Mouse (Mus musculus): ENCODE measurements around the gene Adamtsl5. TPM values are rescaled to one million over a fixed set of nuclear protein-coding genes. Genes with fewer than 3 reads are reported as not detected.

Adamtsl5 gene
- total RNA-seq, 2 experiments from 2014 or later, result 2.0 to 4.2 TPM

DNA sequence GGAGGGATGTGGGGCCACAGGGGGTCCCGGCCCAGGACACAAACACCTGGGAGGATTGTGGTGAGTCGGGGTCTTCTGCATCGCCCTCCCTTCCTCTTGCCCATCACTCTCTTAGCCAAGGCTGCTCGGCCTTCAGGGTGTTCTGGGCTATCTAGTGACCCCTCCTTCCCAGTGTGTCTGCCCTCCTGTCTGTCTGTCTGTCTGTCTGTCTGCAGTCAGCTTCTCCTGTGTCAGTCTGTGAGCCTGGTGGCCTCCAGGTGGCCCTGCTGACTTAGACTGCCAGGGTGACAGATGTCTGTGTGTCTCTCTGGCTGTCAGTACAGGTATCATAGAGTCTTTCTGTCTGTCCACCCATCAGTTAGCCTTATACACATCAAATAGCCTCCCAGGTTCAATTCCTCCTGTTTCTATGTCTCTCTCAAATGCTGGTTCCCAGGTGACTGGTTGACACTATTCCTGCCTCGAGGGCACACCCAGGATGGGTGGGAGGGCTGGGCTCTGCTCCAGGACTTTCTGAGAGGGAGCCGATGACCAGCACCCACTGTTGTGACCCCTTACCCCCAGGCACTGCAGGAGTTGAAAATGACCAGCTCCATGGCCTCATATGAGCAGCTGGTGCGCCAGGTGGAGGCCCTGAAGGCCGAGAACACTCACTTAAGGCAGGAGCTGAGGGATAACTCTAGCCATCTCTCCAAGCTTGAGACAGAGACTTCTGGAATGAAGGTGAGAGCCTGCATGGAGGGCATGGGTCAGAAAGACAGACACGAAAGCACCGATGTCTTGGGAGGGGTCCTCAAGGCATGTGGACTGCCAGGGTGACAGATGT lies 46.7 kb downstream of the Adamtsl5 start:
- intact Hi-C loops (cut with DNase I), result no loop called here

DNA sequence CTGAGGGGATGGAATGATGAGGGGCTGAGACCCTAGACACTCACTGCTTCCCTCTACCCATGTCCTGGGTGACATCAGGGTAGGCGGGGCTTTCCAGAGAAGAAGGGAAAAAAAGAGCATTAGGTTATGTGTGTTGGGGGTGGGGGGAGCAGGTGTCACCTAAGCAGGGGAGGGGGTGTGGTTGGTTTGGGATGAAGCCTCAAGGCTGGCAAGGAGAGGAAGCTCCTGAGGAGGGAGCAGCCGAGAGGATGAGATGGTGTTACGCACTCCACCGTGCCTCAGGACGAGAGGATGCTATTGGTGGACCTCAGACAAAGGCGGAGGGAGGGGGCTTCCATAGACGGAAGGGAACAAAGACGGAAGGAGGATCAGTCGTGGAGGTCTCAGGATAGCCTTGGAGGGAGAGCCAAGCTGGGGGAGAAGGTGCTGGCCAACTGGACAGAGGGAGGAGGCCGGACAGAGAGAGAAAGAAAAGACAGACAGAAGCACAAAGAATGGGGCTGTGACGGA lies 47.5 kb downstream of the Adamtsl5 start:
- peak; percentile 62 to 74 for DNase-seq (ENCODE audit: low spot score in 2 of 2)
- intact Hi-C loops (cut with DNase I), result no loop called here

More for the DNA sequence above, 46.7 kb downstream of the Adamtsl5 start:
- no peak for DNase-seq (ENCODE audit: low spot score in 2 of 2)

DNA sequence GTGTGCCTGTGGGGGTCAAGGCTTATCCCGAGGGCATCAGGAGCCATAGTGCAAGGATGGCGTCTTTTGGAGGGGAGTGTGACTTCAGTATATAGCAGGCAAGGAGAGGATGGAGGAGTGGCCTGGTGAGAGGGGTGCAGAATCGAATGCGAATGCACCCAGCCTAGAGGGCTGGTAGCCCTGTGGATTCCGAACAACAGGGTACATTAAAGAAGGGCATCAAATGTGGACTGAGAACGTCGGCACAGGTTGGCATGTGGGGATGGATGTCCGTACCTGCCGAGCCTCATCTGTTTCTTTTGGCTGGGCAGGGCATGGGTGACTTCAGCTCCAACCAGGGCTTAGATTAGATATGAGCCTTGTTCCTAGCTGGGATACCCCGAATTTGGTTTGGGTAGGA lies 48.4 kb downstream of the Adamtsl5 start:
- intact Hi-C loops (cut with DNase I), result no loop called here
- DNase-seq (ENCODE audit: low spot score in 2 of 2), result no peak

DNA sequence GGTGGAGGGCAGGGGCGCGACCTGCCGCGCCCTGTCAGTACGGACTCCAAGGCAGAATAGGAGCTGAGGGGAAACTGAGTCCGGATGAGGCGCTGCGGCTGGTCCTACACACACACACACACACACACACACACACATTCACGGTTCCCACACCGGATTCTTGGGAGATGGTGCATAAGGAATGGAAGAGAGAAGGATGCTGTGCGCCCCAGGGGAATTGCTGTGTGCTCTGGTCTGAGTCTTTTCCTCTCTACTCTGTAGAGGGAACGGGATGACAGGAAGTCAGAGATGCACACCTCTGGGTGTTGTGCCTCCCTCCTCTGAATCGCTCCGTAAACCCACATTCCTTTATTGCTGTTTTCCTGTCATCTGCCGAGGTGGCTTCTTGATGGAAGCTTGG lies 48.9 kb downstream of the Adamtsl5 start:
- no peak for DNase-seq (ENCODE audit: low spot score in 2 of 2)
- intact Hi-C loops (cut with DNase I), result no loop called here

GRCm38 (mm10) chr10:80298571-80299281 lies 49.5 kb downstream of the Adamtsl5 start:
- intact Hi-C loops (cut with DNase I), result no loop called here
- peak; percentile 95 for DNase-seq (ENCODE audit: low spot score in 2 of 2)

DNA sequence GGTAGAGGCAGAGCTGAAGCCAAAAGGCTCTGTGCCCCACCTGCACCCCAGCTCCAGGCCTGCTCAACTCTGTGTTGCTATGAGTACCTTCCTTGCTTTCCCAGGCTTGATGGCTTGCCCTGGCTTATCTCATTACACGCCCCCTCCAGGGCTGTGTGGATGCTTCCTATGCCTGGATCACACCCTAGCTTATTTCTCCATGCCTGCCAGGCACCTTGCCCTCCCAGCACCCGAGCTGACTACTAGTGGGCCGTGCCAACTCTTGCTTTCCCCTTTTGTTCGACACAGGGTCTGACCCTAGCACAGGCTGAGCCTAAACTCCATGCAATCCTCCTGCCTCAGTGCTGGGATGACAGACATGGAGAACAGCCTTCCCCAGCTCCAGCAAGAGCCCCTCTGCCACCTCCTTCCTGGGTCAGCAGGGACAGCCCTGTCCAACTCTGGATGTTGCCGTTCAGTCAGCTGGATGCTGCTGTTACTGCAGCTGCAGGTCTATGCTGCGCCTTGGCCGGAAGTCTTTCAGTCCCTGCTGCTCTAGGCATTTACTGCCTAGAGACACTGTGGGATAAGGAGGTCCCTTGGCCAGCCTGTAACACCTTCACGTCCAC lies 50.6 kb downstream of the Adamtsl5 start:
- intact Hi-C loops (cut with DNase I), result no loop called here
- DNase-seq (ENCODE audit: low spot score in 2 of 2), result no peak

- intact Hi-C loops (cut with DNase I), result no loop called here
- DNase-seq (ENCODE audit: low spot score in 2 of 2), result no peak
These were observed 51.4 kb downstream of the Adamtsl5 start for GRCm38 (mm10) chr10:80296824-80297223.

DNA sequence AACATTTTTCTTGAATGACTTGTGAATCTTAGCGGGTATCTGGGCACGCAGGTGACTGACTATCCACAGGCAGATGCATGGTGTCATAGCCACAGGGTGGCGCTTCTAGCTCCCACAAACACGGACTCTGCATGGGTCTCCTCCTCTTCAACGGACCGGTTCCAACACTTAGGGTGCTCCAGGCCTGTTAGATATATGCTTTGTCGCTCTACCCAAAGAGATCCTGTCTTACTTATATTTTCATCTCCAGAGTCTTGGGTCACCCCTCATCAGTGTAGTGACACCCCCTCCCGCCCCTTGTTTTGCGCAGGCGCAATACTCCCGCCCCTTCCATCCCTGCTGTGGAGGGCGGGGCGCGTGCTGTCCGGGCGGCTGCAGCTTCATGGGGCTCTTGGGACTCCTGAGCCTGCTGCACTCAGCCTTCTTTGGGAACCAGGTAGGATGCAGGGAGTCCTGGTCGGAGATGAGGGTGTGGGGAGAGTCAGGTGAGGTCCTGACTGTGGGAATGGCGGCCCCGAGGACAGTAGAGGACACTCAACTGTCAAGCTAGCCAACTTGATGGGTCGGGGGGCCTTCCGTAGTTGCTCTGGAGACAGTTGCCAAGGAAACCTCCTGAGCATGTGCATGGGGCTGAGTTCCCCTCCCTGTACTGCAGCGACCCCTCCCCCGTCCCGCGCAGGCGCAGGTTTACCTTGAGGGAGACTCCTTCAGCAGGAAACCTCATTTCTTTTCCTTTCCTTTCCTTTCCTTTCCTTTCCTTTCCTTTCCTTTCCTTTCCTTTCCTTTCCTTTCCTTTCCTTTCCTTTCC lies 52.4 kb downstream of the Adamtsl5 start, which contains the start of gene Apc2:
TSS of gene Apc2 (plus strand) at position 360 of the 808 bp plus-strand sequence.
- peak; percentile 74 to 83 for DNase-seq (ENCODE audit: low spot score in 2 of 2)
- intact Hi-C loops (cut with DNase I), result no loop called here

- intact Hi-C loops (cut with DNase I), result no loop called here
- DNase-seq (ENCODE audit: low spot score in 2 of 2), result no peak
These were observed 53.4 kb downstream of the Adamtsl5 start for GRCm38 (mm10) chr10:80294788-80295303.

DNA sequence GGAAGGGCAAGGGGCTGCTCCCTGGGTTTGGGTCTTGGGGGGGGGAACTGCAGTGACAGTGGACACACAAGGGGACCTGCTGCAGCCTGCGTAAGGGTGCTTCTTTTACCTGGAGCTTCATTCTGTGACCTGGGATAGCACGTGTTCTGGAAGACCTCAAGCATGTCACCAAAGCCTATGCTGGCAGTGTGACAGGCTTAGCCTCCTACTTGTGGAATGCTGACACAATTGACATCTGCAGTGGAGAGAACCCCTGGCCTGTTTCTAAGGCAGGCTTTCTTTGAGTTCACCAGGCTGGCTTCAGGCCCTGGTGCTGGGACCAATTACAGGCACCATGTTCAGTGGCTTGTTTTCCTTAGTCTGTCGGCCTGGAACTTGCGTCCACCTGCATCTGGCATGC lies 53.9 kb downstream of the Adamtsl5 start:
- intact Hi-C loops (cut with DNase I), result no loop called here

DNA sequence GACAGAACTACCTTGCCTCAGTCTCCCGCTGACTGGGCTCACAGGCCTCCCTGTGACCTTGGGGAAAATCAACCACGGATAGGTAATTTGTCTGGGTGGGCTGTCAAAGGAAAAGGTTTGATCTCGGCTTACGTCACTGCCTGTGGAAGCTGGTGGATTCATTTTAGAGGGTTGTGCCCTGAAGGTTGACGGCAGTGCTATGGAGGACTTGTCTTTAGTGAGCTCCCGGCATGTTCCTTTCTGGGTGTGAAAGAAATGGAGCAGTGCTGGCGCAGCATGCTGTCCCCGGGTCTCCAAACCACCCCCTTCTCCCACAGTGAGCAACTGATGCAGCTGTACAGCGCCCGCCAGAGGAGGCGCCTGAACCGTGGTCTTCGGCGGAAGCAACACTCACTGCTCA lies 54.9 kb downstream of the Adamtsl5 start:
- DNase-seq (ENCODE audit: low spot score in 2 of 2), result no peak
- intact Hi-C loops (cut with DNase I), result no loop called here

More for the DNA sequence above, 53.9 kb downstream of the Adamtsl5 start:
- no peak for DNase-seq (ENCODE audit: low spot score in 2 of 2)

DNA sequence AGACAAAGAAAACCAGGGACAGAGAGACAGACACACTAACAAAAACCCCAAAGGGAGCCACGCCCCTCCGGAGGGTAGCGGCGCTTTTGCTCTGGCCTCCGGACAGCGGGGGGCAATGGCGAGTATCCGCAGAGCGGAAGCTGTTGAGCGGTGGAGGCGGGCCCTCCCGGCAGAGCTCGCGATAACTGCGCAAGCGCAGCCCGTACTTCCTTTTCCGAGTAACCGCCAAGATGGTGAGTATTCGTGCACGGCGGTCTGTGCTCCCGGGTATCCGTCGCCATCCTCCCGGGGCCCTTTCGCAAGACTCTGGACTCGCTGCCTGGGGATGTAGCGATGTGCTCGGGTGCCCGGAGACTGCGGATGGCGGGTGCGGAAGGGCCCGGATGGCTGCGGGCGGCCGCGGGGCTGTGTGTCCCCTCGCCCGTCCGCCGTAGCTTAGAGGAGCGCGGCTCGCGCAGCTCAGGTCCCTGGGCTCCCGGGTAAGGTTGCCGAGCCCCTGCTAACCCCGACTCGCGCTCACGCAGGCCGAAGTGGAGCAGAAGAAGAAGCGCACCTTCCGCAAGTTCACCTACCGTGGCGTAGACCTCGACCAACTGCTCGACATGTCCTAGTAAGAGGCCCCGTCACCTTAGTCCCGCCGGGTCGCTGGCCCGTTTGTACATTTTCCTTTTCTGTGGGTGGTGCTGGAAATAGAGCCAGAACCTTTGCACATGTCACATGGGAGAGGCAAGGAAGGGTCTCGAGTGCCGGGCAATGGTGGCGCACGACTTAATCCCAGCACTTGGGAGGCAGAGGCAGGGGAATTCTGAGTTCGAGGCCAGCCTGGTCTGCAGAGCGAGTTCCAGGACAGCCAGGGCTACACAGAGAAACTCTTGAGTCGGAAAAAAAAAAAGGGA lies 55.7 kb downstream of the Adamtsl5 start, which contains the start of gene Rps15:
TSS of gene Rps15 (plus strand) at position 203 of the 896 bp plus-strand sequence.
- intact Hi-C loops (cut with DNase I), result no loop called here

More for the DNA sequence above, 55.7 kb downstream of the Adamtsl5 start, which contains the start of gene Rps15:
- DNase-seq (ENCODE audit: low spot score in 2 of 2), result peak; percentile 94 to 96

Small RNAs within 50 kb of the gene (microRNA-seq; reads per million reads assigned to microRNA genes)
- 0 reads per million in 2 experiments for gene Gm22721

Other genes with a start within 250 kb of the Adamtsl5 start
- 10 to 100 TPM; 19.2 to 19.3 TPM for gene Sbno2, start 242.8 kb downstream of the Adamtsl5 start, total RNA-seq (2021)
- gene Stk11, start 232.6 kb downstream of the Adamtsl5 start, total RNA-seq (2021), result 10 to 100 TPM; 86.2 to 90.8 TPM
- gene Atp5d, start 209.8 kb downstream of the Adamtsl5 start, total RNA-seq (2021), result 100 to 1,000 TPM; 403 to 424 TPM
- gene Cbarp, start 207.6 kb downstream of the Adamtsl5 start, total RNA-seq (2021), result 100 to 1,000 TPM; 437 to 473 TPM
- 10 to 100 TPM; 94.0 to 96.3 TPM for gene Midn, start 200.1 kb downstream of the Adamtsl5 start, total RNA-seq (2021)
- gene Cirbp, start 182.4 kb downstream of the Adamtsl5 start, total RNA-seq (2021), result 100 to 1,000 TPM in 1 of 2 experiments, 10 to 100 TPM in 1; 95.6 to 111 TPM
- 1 to 10 TPM; 5.7 to 6.2 TPM for gene 1600002K03Rik, start 175.5 kb downstream of the Adamtsl5 start, total RNA-seq (2021)
- gene Efna2, start 168.9 kb downstream of the Adamtsl5 start, total RNA-seq (2021), result 10 to 100 TPM; 13.9 to 14.3 TPM
- 10 to 100 TPM; 39.4 to 41.5 TPM for gene Mum1, start 122.0 kb downstream of the Adamtsl5 start, total RNA-seq (2021)
- 100 to 1,000 TPM; 171 to 187 TPM for gene Ndufs7, start 99.3 kb downstream of the Adamtsl5 start, total RNA-seq (2021)
- gene Gamt, start 87.4 kb downstream of the Adamtsl5 start, total RNA-seq (2021), result 10 to 100 TPM; 20.7 to 29.7 TPM
- 10 to 100 TPM; 84.3 to 84.9 TPM for gene Dazap1, start 86.9 kb downstream of the Adamtsl5 start, total RNA-seq (2021)
- 100 to 1,000 TPM; 743 to 795 TPM for gene Rps15, start 56.0 kb downstream of the Adamtsl5 start, total RNA-seq (2021)
- 100 to 1,000 TPM; 131 to 139 TPM for gene Apc2, start 52.4 kb downstream of the Adamtsl5 start, total RNA-seq (2021)
- 10 to 100 TPM; 21.2 to 25.5 TPM for gene 2310011J03Rik, start 27.9 kb downstream of the Adamtsl5 start, total RNA-seq (2021)
- gene Pcsk4, start 18.9 kb downstream of the Adamtsl5 start, total RNA-seq (2021), result 1 to 10 TPM; 4.9 to 5.7 TPM
- 10 to 100 TPM in 1 of 2 experiments, 1 to 10 TPM in 1; 8.6 to 10.1 TPM for gene Reep6, start 18.5 kb downstream of the Adamtsl5 start, total RNA-seq (2021)
- 10 to 100 TPM in 1 of 2 experiments, 1 to 10 TPM in 1; 7.6 to 10.6 TPM for gene Plk5, start 8.0 kb upstream of the Adamtsl5 start, total RNA-seq (2021)
- gene Mex3d, start 39.2 kb upstream of the Adamtsl5 start, total RNA-seq (2021), result 10 to 100 TPM; 19.9 to 24.1 TPM
- gene Mbd3, start 51.1 kb upstream of the Adamtsl5 start, total RNA-seq (2021), result 100 to 1,000 TPM; 122 to 134 TPM
- 100 to 1,000 TPM; 587 to 604 TPM for gene Uqcr11, start 58.4 kb upstream of the Adamtsl5 start, total RNA-seq (2021)
- gene Tcf3, start 85.2 kb upstream of the Adamtsl5 start, total RNA-seq (2021), result 10 to 100 TPM; 26.6 to 29.1 TPM
- not detected for gene Onecut3, start 146.4 kb upstream of the Adamtsl5 start, total RNA-seq (2021)
- under 1 TPM; 0.15 TPM for gene Atp8b3, start 190.7 kb upstream of the Adamtsl5 start, total RNA-seq (2021)
- 10 to 100 TPM; 44.5 to 46.3 TPM for gene Rexo1, start 213.1 kb upstream of the Adamtsl5 start, total RNA-seq (2021)
- 10 to 100 TPM; 46.7 to 48.0 TPM for gene Klf16, start 228.9 kb upstream of the Adamtsl5 start, total RNA-seq (2021)
- gene Abhd17a, start 241.9 kb upstream of the Adamtsl5 start, total RNA-seq (2021), result 100 to 1,000 TPM; 212 to 220 TPM